Mouse (Mus musculus): ENCODE measurements around the gene Mrpl24. TPM values are rescaled to one million over a fixed set of nuclear protein-coding genes. Genes with fewer than 3 reads are reported as not detected.

The Mrpl24 gene
- 75.9 and 78.5 TPM in 2 replicates for polyA plus RNA-seq (2012; rRNA removed)

GRCm38 (mm10) chr3:87919336-87920108, at the start of gene Mrpl24:
TSS of gene Mrpl24 (plus strand) at chr3:87919506.

GRCm38 (mm10) chr3:87885281-87886003, 33.9 kb upstream of the Mrpl24 start, which contains the start of gene Prcc:
TSS of gene Prcc (minus strand) at chr3:87885608.

GRCm38 (mm10) chr3:87905880-87906485, 13.3 kb upstream of the Mrpl24 start, which contains the start of gene Hdgf:
TSS of gene Hdgf (plus strand) at chr3:87906321.

GRCm38 (mm10) chr3:87930078-87930795, 10.9 kb downstream of the Mrpl24 start, which contains the start of the genes Isg20l2 and Rrnad1:
TSS of gene Isg20l2 (plus strand) at chr3:87930314.
TSS of gene Rrnad1 (minus strand) at chr3:87930717.

GRCm38 (mm10) chr3:87948378-87949265, 29.3 kb downstream of the Mrpl24 start, which contains the start of gene Crabp2:
TSS of gene Crabp2 (plus strand) at chr3:87948666.

GRCm38 (mm10) chr3:87970939-87971488, 51.7 kb downstream of the Mrpl24 start, which contains the start of gene Nes:
TSS of gene Nes (plus strand) at chr3:87971078.

Other genes with a start within 250 kb of the Mrpl24 start
- gene Lrrc71, start 170.9 kb upstream of the Mrpl24 start, polyA plus RNA-seq (2012; rRNA removed), result 0.97 and 1.6 TPM in 2 replicates
- 1.8 and 4.8 TPM in 2 replicates for gene Ntrk1, start 124.3 kb upstream of the Mrpl24 start, polyA plus RNA-seq (2012; rRNA removed)
- 1.3 and 1.5 TPM in 2 replicates for gene Insrr, start 122.6 kb upstream of the Mrpl24 start, polyA plus RNA-seq (2012; rRNA removed)
- gene Pear1, start 95.2 kb upstream of the Mrpl24 start, polyA plus RNA-seq (2012; rRNA removed), result 8.9 and 9.2 TPM in 2 replicates
- gene Sh2d2a, start 72.8 kb upstream of the Mrpl24 start, polyA plus RNA-seq (2012; rRNA removed), result 0.01 TPM in 1 of 2 replicates, not detected in the other
- gene Prcc, start 33.9 kb upstream of the Mrpl24 start, polyA plus RNA-seq (2012; rRNA removed), result 45.4 and 48.6 TPM in 2 replicates
- gene Hdgf, start 13.2 kb upstream of the Mrpl24 start, polyA plus RNA-seq (2012; rRNA removed), result 150 and 157 TPM in 2 replicates
- 21.5 and 21.7 TPM in 2 replicates for gene Isg20l2, start 10.8 kb downstream of the Mrpl24 start, polyA plus RNA-seq (2012; rRNA removed)
- 48.3 and 48.6 TPM in 2 replicates for gene Rrnad1, start 11.2 kb downstream of the Mrpl24 start, polyA plus RNA-seq (2012; rRNA removed)
- gene Crabp2, start 29.2 kb downstream of the Mrpl24 start, polyA plus RNA-seq (2012; rRNA removed), result 13.0 and 16.9 TPM in 2 replicates
- gene Nes, start 51.6 kb downstream of the Mrpl24 start, polyA plus RNA-seq (2012; rRNA removed), result 14.2 and 14.3 TPM in 2 replicates
- 121 and 130 TPM in 2 replicates for gene Bcan, start 80.7 kb downstream of the Mrpl24 start, polyA plus RNA-seq (2012; rRNA removed)
- gene Hapln2, start 108.1 kb downstream of the Mrpl24 start, polyA plus RNA-seq (2012; rRNA removed), result 0.70 and 0.87 TPM in 2 replicates
- 13.5 and 16.7 TPM in 2 replicates for gene Gpatch4, start 123.6 kb downstream of the Mrpl24 start, polyA plus RNA-seq (2012; rRNA removed)
- 82.0 and 87.5 TPM in 2 replicates for gene Naxe, start 139.0 kb downstream of the Mrpl24 start, polyA plus RNA-seq (2012; rRNA removed)
- gene Ttc24, start 158.8 kb downstream of the Mrpl24 start, polyA plus RNA-seq (2012; rRNA removed), result not detected in 2 replicates
- gene Iqgap3, start 162.5 kb downstream of the Mrpl24 start, polyA plus RNA-seq (2012; rRNA removed), result 4.9 and 5.1 TPM in 2 replicates
- gene Mef2d, start 222.9 kb downstream of the Mrpl24 start, polyA plus RNA-seq (2012; rRNA removed), result 45.6 and 57.2 TPM in 2 replicates